Mouse (Mus musculus) yolk sac, embryonic 10.5 days (tissue): ENCODE results near the gene Ski.

ENCODE experiments used
- DNase-seq: peaks from one replicate; pipeline ENCODE4 v3.0.0-alpha.2; 2017; ENCODE audit warnings: low spot score

Ski gene

GRCm38 (mm10) chr4:155129996-155130395 lies 92.4 kb downstream of the Ski start:
- no peak for DNase-seq

- DNase-seq, result no peak
Observed at GRCm38 (mm10) chr4:155129132-155129917, 93.1 kb downstream of the Ski start.

- no peak for DNase-seq
Observed at GRCm38 (mm10) chr4:155128411-155128810, 94.0 kb downstream of the Ski start.

GRCm38 (mm10) chr4:155126602-155127372 lies 95.6 kb downstream of the Ski start:
- DNase-seq, result no peak

GRCm38 (mm10) chr4:155126194-155126593 lies 96.2 kb downstream of the Ski start:
- no peak for DNase-seq

GRCm38 (mm10) chr4:155125310-155125709 lies 97.1 kb downstream of the Ski start:
- DNase-seq, result peak; percentile 78

- no peak for DNase-seq
Observed at GRCm38 (mm10) chr4:155123868-155124534, 98.4 kb downstream of the Ski start.

GRCm38 (mm10) chr4:155122444-155123040 lies 99.8 kb downstream of the Ski start:
- DNase-seq, result peak; percentile 66

- DNase-seq, result no peak
Observed at GRCm38 (mm10) chr4:155121915-155122443, 100.4 kb downstream of the Ski start.

GRCm38 (mm10) chr4:155121222-155121621 lies 101.2 kb downstream of the Ski start:
- DNase-seq, result peak; percentile 55

- peak; percentile 84 for DNase-seq
Observed at GRCm38 (mm10) chr4:155120583-155120982, 101.8 kb downstream of the Ski start.

- no peak for DNase-seq
Observed at GRCm38 (mm10) chr4:155120038-155120437, 102.4 kb downstream of the Ski start.

GRCm38 (mm10) chr4:155118278-155118677 lies 104.1 kb downstream of the Ski start:
- DNase-seq, result no peak

GRCm38 (mm10) chr4:155117396-155117978 lies 104.9 kb downstream of the Ski start:
- no peak for DNase-seq

GRCm38 (mm10) chr4:155116607-155117006 lies 105.8 kb downstream of the Ski start:
- no peak for DNase-seq

GRCm38 (mm10) chr4:155113766-155114410 lies 108.5 kb downstream of the Ski start:
- DNase-seq, result no peak

- no peak for DNase-seq
Observed at GRCm38 (mm10) chr4:155109471-155109870, 112.9 kb downstream of the Ski start.

- DNase-seq, result no peak
Observed at GRCm38 (mm10) chr4:155107886-155108285, 114.5 kb downstream of the Ski start.
